In the genomic region with DNA sequence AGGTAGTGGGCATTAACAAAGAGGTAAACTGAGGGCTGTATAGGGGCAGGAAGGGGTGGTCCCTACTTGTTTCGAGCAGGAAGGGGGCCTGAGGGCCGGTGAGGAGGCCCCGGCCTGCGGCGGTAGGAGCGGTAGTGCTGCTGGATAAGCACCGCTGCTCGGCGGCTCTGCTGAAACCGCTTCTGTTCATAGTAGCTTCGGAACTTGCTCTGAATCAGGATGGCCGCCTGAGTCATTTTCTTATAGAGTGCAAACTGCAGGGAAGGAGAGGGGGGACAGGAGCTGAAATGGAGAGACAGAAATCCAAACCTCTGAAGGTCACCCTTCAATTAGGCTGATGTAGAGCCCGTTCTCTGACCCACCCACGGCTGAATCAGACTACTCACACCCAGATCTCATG, we compare ENCODE assay signal across 8 mouse cellular contexts. TPM values are rescaled to one million over a fixed set of nuclear protein-coding genes. Genes with fewer than 3 reads are reported as not detected.
A peak's percentile ranks its signal among the peaks of the same experiment; 100 is the strongest.
DNase-seq lines count a peak whose midpoint lies in the region; ATAC-seq and TF ChIP-seq lines count a peak whose summit lies in the region.

No protein-coding gene starts in this region.

- peak overlapping the region; percentile 81 for H3K27ac ChIP-seq in kidney, adult 2 months (ENCODE audit: insufficient read depth, low read depth, low read length)
- peak overlapping the region; percentile 96; the same call in 1 of the 2 replicates for H3K27ac ChIP-seq in bone marrow macrophage, adult 2 months (ENCODE audit: insufficient read depth, low read depth, low read length)
- peak overlapping the region; percentile 75 for H3K27ac ChIP-seq in hindbrain, embryonic 11.5 days (ENCODE audit: low read depth, low read length)
- peak overlapping the region; percentile 98 for H3K27ac ChIP-seq in liver, embryonic 16.5 days (ENCODE audit: low read length)

- peak overlapping the region; percentile 69 for H3K4me3 ChIP-seq in kidney, adult 2 months (ENCODE audit: insufficient read depth, low read depth, low read length)
- H3K4me3 ChIP-seq in bone marrow macrophage, adult 2 months (ENCODE audit: insufficient read depth, low read length), result no peak overlapping the region; the same call in 1 of the 2 replicates
- H3K4me3 ChIP-seq in hindbrain, embryonic 11.5 days (ENCODE audit: low read depth, low read length), result peak overlapping the region; percentile 40
- H3K4me3 ChIP-seq in liver, embryonic 16.5 days (ENCODE audit: low read depth, low read length), result peak overlapping the region; percentile 81

- TF ChIP-seq POLR2A in kidney, adult 2 months (IDR thresholded peaks at IDR 0.05; ENCODE audit: low read depth, low read length), result no peak
- no peak for TF ChIP-seq POLR2A in bone marrow macrophage, adult 2 months (IDR thresholded peaks at IDR 0.05; ENCODE audit: borderline replicate concordance, low read depth, low read length)

- peak overlapping the region; percentile 55 for H3K9ac ChIP-seq in hindbrain, embryonic 11.5 days (ENCODE audit: low read depth, low read length)
- peak overlapping the region; percentile 84 for H3K9ac ChIP-seq in liver, embryonic 16.5 days (ENCODE audit: low read depth, low read length)

- TF ChIP-seq CTCF in kidney, adult 2 months (conservative IDR thresholded peaks at IDR 0.05; ENCODE audit: insufficient read depth, insufficient read length, low read depth, low read length), result no peak
- no peak for TF ChIP-seq CTCF in bone marrow macrophage, adult 2 months (IDR thresholded peaks at IDR 0.05; ENCODE audit: low read depth, low read length)

- peak overlapping the region; percentile 48 for H3K4me2 ChIP-seq in hindbrain, embryonic 11.5 days (replicated peaks; ENCODE audit: low read depth, low read length)
- H3K4me2 ChIP-seq in liver, embryonic 16.5 days (ENCODE audit: low read depth, low read length), result peak overlapping the region; percentile 98

- no peaks in the 10 kb centered on the region for H3K9me3 ChIP-seq in hindbrain, embryonic 11.5 days (ENCODE audit: control insufficient read depth, low read length)
- no peaks in the 10 kb centered on the region for H3K9me3 ChIP-seq in liver, embryonic 16.5 days (replicated peaks; ENCODE audit: control insufficient read depth, low read length)

- no peak for ATAC-seq in hindbrain, embryonic 11.5 days (ENCODE audit: low FRiP score)
- ATAC-seq in liver, embryonic 16.5 days (ENCODE audit: low read depth), result no peak

- no peak for DNase-seq in kidney, adult 2 months
- no peak for DNase-seq in kidney, adult 8-10 months
- no peak for DNase-seq in hindbrain, embryonic 11.5 days (ENCODE audit: low spot score)
- DNase-seq in urinary bladder, postnatal 4 days (ENCODE audit: low spot score in 2 of 2), result no peak
- DNase-seq in left cerebral cortex, adult 11 months (ENCODE audit: low spot score), result no peak
- DNase-seq in urinary bladder, postnatal 10 days (ENCODE audit: low spot score), result no peak

- H3K36me3 ChIP-seq in kidney, adult 2 months (ENCODE audit: control insufficient read depth, insufficient read depth, low read length), result no peaks in the 10 kb centered on the region; the same call in 1 of the 2 replicates
- H3K36me3 ChIP-seq in hindbrain, embryonic 11.5 days (ENCODE audit: control insufficient read depth, insufficient read depth, low read length), result no peaks in the 10 kb centered on the region
- no peaks in the 10 kb centered on the region for H3K36me3 ChIP-seq in liver, embryonic 16.5 days (ENCODE audit: control insufficient read depth, insufficient read depth)

- peaks cover 8% of the 10 kb centered on the region; the same call in 1 of the 2 replicates for H3K4me1 ChIP-seq in kidney, adult 2 months (ENCODE audit: control insufficient read depth, insufficient read depth, low read length)
- H3K4me1 ChIP-seq in bone marrow macrophage, adult 2 months (ENCODE audit: control insufficient read depth, insufficient read depth, low read length), result peaks cover 40% of the 10 kb centered on the region
- H3K4me1 ChIP-seq in hindbrain, embryonic 11.5 days (replicated peaks; ENCODE audit: control insufficient read depth, insufficient read depth, low read length), result peaks cover 5% of the 10 kb centered on the region; the same call in 1 of the 2 replicates
- H3K4me1 ChIP-seq in liver, embryonic 16.5 days (ENCODE audit: control insufficient read depth, low read depth, low read length), result peaks cover 27% of the 10 kb centered on the region

- no peaks in the 10 kb centered on the region for H3K27me3 ChIP-seq in kidney, adult 2 months (replicated peaks; ENCODE audit: control insufficient read depth, insufficient read depth, low read length)
- H3K27me3 ChIP-seq in hindbrain, embryonic 11.5 days (ENCODE audit: control insufficient read depth, insufficient read depth, low read length), result no peaks in the 10 kb centered on the region
- no peaks in the 10 kb centered on the region for H3K27me3 ChIP-seq in liver, embryonic 16.5 days (ENCODE audit: control insufficient read depth, insufficient read depth, low read depth, low read length)

- WGBS in kidney, adult 2 months, result 31% methylated on average over 14 of the region's 14 CpGs
- 33% methylated on average over 14 of the region's 14 CpGs for WGBS in hindbrain, embryonic 11.5 days
- WGBS in liver, embryonic 16.5 days (ENCODE audit: insufficient replicate concordance), result 61% methylated on average over 14 of the region's 14 CpGs

RNA-seq across cellular contexts. Expression of gene Spag7, which starts 1.3 kb away (rescaled TPM):
- polyA plus RNA-seq in kidney, adult 2 months (2012; rRNA removed), result 44.6 and 59.8 TPM in 2 replicates
- 86.8 and 101 TPM in 2 replicates for polyA plus RNA-seq in bone marrow macrophage, adult 2 months (2012; ENCODE audit: insufficient read depth, insufficient read length, missing spikeins)
- polyA plus RNA-seq in hindbrain, embryonic 11.5 days (2014; fragmentation: Nextera tagmentation; extraction: Ambion mirVana), result 151 and 176 TPM in 2 replicates
- 57.5 and 59.7 TPM in 2 replicates for polyA plus RNA-seq in liver, embryonic 16.5 days (2015; fragmentation: Nextera tagmentation; extraction: Ambion mirVana)

RNA-seq across cellular contexts. Expression of gene Eno3, which starts 13.5 kb away (rescaled TPM):
- 9.2 and 30.9 TPM in 2 replicates for polyA plus RNA-seq in kidney, adult 2 months (2012; rRNA removed)
- 4.7 and 7.4 TPM in 2 replicates for polyA plus RNA-seq in bone marrow macrophage, adult 2 months (2012; ENCODE audit: insufficient read depth, insufficient read length, missing spikeins)
- 23.2 and 26.2 TPM in 2 replicates for polyA plus RNA-seq in hindbrain, embryonic 11.5 days (2014; fragmentation: Nextera tagmentation; extraction: Ambion mirVana)
- polyA plus RNA-seq in liver, embryonic 16.5 days (2015; fragmentation: Nextera tagmentation; extraction: Ambion mirVana), result 11.6 and 22.1 TPM in 2 replicates

RNA-seq across cellular contexts. Expression of gene Pfn1, which starts 16.0 kb away (rescaled TPM):
- polyA plus RNA-seq in kidney, adult 2 months (2012; rRNA removed), result 686 and 750 TPM in 2 replicates
- polyA plus RNA-seq in bone marrow macrophage, adult 2 months (2012; ENCODE audit: insufficient read depth, insufficient read length, missing spikeins), result 1,781 and 1,801 TPM in 2 replicates
- 1,409 and 1,523 TPM in 2 replicates for polyA plus RNA-seq in hindbrain, embryonic 11.5 days (2014; fragmentation: Nextera tagmentation; extraction: Ambion mirVana)
- polyA plus RNA-seq in liver, embryonic 16.5 days (2015; fragmentation: Nextera tagmentation; extraction: Ambion mirVana), result 899 and 965 TPM in 2 replicates

RNA-seq across cellular contexts. Expression of gene Camta2, which starts 17.4 kb away (rescaled TPM):
- polyA plus RNA-seq in kidney, adult 2 months (2012; rRNA removed), result 23.6 and 28.7 TPM in 2 replicates
- 71.4 and 84.6 TPM in 2 replicates for polyA plus RNA-seq in bone marrow macrophage, adult 2 months (2012; ENCODE audit: insufficient read depth, insufficient read length, missing spikeins)
- polyA plus RNA-seq in hindbrain, embryonic 11.5 days (2014; fragmentation: Nextera tagmentation; extraction: Ambion mirVana), result 8.2 and 9.2 TPM in 2 replicates
- 3.0 and 4.3 TPM in 2 replicates for polyA plus RNA-seq in liver, embryonic 16.5 days (2015; fragmentation: Nextera tagmentation; extraction: Ambion mirVana)

RNA-seq across cellular contexts. Expression of gene Slc25a11, which starts 23.2 kb away (rescaled TPM):
- polyA plus RNA-seq in kidney, adult 2 months (2012; rRNA removed), result 281 and 284 TPM in 2 replicates
- 99.9 and 110 TPM in 2 replicates for polyA plus RNA-seq in bone marrow macrophage, adult 2 months (2012; ENCODE audit: insufficient read depth, insufficient read length, missing spikeins)
- 138 and 145 TPM in 2 replicates for polyA plus RNA-seq in hindbrain, embryonic 11.5 days (2014; fragmentation: Nextera tagmentation; extraction: Ambion mirVana)
- polyA plus RNA-seq in liver, embryonic 16.5 days (2015; fragmentation: Nextera tagmentation; extraction: Ambion mirVana), result 74.5 and 79.2 TPM in 2 replicates
